Mouse (Mus musculus): ENCODE data around the gene Rlf.

Gene Rlf

GRCm38 (mm10) chr4:121163501-121164030 lies 51.3 kb downstream of the Rlf start:
- DNase-seq (ENCODE audit: low read depth) = no peak

- no peak for DNase-seq (ENCODE audit: low read depth)
These were observed 105.8 kb downstream of the Rlf start, which contains the start of gene Tmco2 for GRCm38 (mm10) chr4:121109126-121109525. Gene Tmco2, minus strand, starts transcription at chr4:121109226.

GRCm38 (mm10) chr4:121103304-121103703 lies 111.6 kb downstream of the Rlf start:
- DNase-seq (ENCODE audit: low read depth) = no peak

DNA sequence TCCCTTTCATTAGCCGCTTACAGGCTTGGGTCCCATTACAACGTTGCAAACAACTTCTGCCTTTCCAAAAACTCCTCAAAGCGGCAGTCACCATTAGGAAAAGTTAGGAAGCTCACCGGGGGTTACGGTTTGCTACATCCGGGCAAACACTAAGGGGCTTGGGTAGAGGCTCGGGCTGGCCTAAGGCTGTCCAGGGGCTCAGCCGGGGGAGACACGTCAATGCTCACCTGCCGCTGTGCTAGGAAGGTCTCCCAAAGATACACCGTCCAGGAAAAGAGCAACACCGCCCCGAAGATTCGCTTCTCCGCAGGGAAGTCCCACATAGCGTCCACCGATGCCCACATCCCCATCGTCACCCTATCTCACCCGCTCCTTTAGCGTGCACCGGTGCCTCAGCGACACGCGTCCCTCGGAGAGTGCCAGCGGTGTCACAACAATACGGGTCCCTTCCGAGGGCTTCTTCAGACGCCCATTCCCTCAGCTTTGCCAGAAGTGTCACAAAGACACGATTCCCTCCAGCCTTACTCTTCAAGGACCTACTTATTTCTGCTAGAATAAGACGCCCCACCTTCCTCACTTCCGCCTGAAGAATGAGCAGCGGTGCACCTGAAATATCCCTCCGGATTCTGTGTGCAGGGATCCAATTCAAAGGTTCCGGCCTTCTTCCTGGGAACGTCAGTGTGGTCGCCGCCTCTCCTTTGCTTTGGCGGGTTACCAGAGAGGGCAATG lies 117.1 kb downstream of the Rlf start, which contains the start of gene Zmpste24:
Gene Zmpste24 (minus strand): TSS at position 592 of the 729 bp plus-strand sequence.
- peak; percentile 94 for DNase-seq (ENCODE audit: low read depth)
